20 mouse cellular contexts compared by ENCODE assay signal in genomic region chr13:9082128-9082883, GRCm38 (mm10). TPM values are rescaled to one million over a fixed set of nuclear protein-coding genes. Genes with fewer than 3 reads are reported as not detected.
DNase-seq lines count a peak whose midpoint lies in the region; ATAC-seq and TF ChIP-seq lines count a peak whose summit lies in the region.
"Had no signal": no experiment of that assay in that cellular context is flagged by ENCODE, and none has a peak within 500 bp of the region (broad histone marks: within the 10 kb centered on the region; RNA-seq: fewer than 3 reads in every experiment).

No protein-coding gene starts in this region.

- H3K4me3 ChIP-seq in lung, postnatal 0 days (ENCODE audit: low read depth, low read length): no peak overlapping the region
- H3K4me3 ChIP-seq in intestine, embryonic 16.5 days (ENCODE audit: low read length): no peak overlapping the region
- H3K4me3 ChIP-seq: embryonic facial prominence, embryonic 10.5 days; forebrain, embryonic 13.5 days; heart, embryonic 10.5 days; hindbrain, embryonic 10.5 days; hindbrain, embryonic 15.5 days had no signal

- DNase-seq in lung, postnatal 36 days: peak; percentile 7
- DNase-seq in lung, postnatal 0 days (ENCODE audit: low spot score): no peak
- DNase-seq in ES-CJ7 (ENCODE audit: low read depth, low spot score): peak; percentile 10
- peak; percentile 14 for DNase-seq in yolk sac, embryonic 10.5 days (ENCODE audit: low spot score)
- DNase-seq in urinary bladder, postnatal 10 days (ENCODE audit: low spot score): no peak
- no peak for DNase-seq in frontal cortex, postnatal 36 days (ENCODE audit: low spot score in 2 of 2)
- DNase-seq: adrenal gland, postnatal 14 days; cerebellum, adult 11-12 months; cerebellum, adult 9-10 months; cerebellum, postnatal 25 days; forebrain, postnatal 0 days; gastrocnemius, postnatal 36 days had no signal

- WGBS in lung, postnatal 0 days: 67% methylated on average over 14 of the region's 14 CpGs
- 76% methylated on average over 14 of the region's 14 CpGs for WGBS in intestine, embryonic 16.5 days

- TF ChIP-seq EP300 in lung, postnatal 0 days (IDR thresholded peaks at IDR 0.05): no peak

- H3K9me3 ChIP-seq in lung, postnatal 0 days (ENCODE audit: low read length): no peaks in the 10 kb centered on the region
- H3K9me3 ChIP-seq in intestine, embryonic 16.5 days (ENCODE audit: control insufficient read depth, low read length): no peaks in the 10 kb centered on the region
- H3K9me3 ChIP-seq: embryonic facial prominence, embryonic 10.5 days; forebrain, embryonic 13.5 days; heart, embryonic 10.5 days; hindbrain, embryonic 10.5 days; hindbrain, embryonic 15.5 days had no signal

- no peaks in the 10 kb centered on the region for H3K27me3 ChIP-seq in lung, postnatal 0 days (replicated peaks; ENCODE audit: insufficient read depth, low read length)
- no peaks in the 10 kb centered on the region for H3K27me3 ChIP-seq in intestine, embryonic 16.5 days (replicated peaks; ENCODE audit: control insufficient read depth, insufficient read depth, low read length)
- H3K27me3 ChIP-seq: CH12.LX; forebrain, embryonic 13.5 days; hindbrain, embryonic 15.5 days had no signal

- no peak for TF ChIP-seq CTCF in lung, postnatal 0 days (IDR thresholded peaks at IDR 0.05)

- no peak overlapping the region for H3K27ac ChIP-seq in lung, postnatal 0 days (ENCODE audit: low read length)
- H3K27ac ChIP-seq in intestine, embryonic 16.5 days (ENCODE audit: low read length): no peak overlapping the region
- H3K27ac ChIP-seq: embryonic facial prominence, embryonic 10.5 days; forebrain, embryonic 13.5 days; heart, embryonic 10.5 days; hindbrain, embryonic 10.5 days; hindbrain, embryonic 15.5 days had no signal

- ATAC-seq in lung, postnatal 0 days: no peak
- peak; percentile 88 for ATAC-seq in inflammation-experienced regulatory T-cells, adult 6 months
- no peak for ATAC-seq in intestine, embryonic 16.5 days
- ATAC-seq: forebrain, embryonic 13.5 days; forebrain, postnatal 0 days had no signal

- no peak overlapping the region for H3K9ac ChIP-seq in lung, postnatal 0 days (replicated peaks; ENCODE audit: low read depth)
- no peak overlapping the region for H3K9ac ChIP-seq in intestine, embryonic 16.5 days (ENCODE audit: low read depth, low read length)
- H3K9ac ChIP-seq: forebrain, embryonic 13.5 days; forebrain, postnatal 0 days; hindbrain, embryonic 15.5 days had no signal

- H3K4me1 ChIP-seq in lung, postnatal 0 days (ENCODE audit: insufficient read depth, low read depth, low read length): no peaks in the 10 kb centered on the region
- H3K4me1 ChIP-seq in intestine, embryonic 16.5 days (ENCODE audit: control insufficient read depth, insufficient read depth, low read length): no peaks in the 10 kb centered on the region
- H3K4me1 ChIP-seq: embryonic facial prominence, embryonic 10.5 days; forebrain, embryonic 13.5 days; heart, embryonic 10.5 days; hindbrain, embryonic 10.5 days; hindbrain, embryonic 15.5 days had no signal

- no peak overlapping the region for H3K4me2 ChIP-seq in lung, postnatal 0 days (replicated peaks; ENCODE audit: low read depth, low read length)
- no peak overlapping the region for H3K4me2 ChIP-seq in intestine, embryonic 16.5 days (ENCODE audit: low read depth, low read length)
- H3K4me2 ChIP-seq: forebrain, embryonic 13.5 days; hindbrain, embryonic 15.5 days had no signal

- H3K36me3 ChIP-seq in lung, postnatal 0 days (ENCODE audit: insufficient read depth, low read length): no peaks in the 10 kb centered on the region
- no peaks in the 10 kb centered on the region for H3K36me3 ChIP-seq in intestine, embryonic 16.5 days (ENCODE audit: control insufficient read depth, insufficient read depth, low read length)
- H3K36me3 ChIP-seq: embryonic facial prominence, embryonic 10.5 days; heart, embryonic 10.5 days; hindbrain, embryonic 10.5 days; hindbrain, embryonic 15.5 days had no signal

RNA-seq across cellular contexts. Expression of gene Larp4b, which starts 11.4 kb away (rescaled TPM):
- polyA plus RNA-seq in lung, postnatal 0 days (2015; fragmentation: Nextera tagmentation; extraction: Ambion mirVana): 27.2 and 27.7 TPM in 2 replicates
- 10 to 100 TPM; 33.8 to 37.2 (median 35.0) TPM for polyA plus RNA-seq in inflammation-experienced regulatory T-cells, adult 6 months (2017; shearing (Covaris generic))
- polyA plus RNA-seq in intestine, embryonic 16.5 days (2015; fragmentation: Nextera tagmentation; extraction: Ambion mirVana): 32.1 and 36.6 TPM in 2 replicates

Comparison
In these comparisons a context has a peak if more than half of its experiments do, and no peak if none do; other contexts are left out.
1. DNase-seq: peak in lung, postnatal 36 days (single experiment), ES-CJ7 (single experiment) and yolk sac, embryonic 10.5 days (single experiment); none in lung, postnatal 0 days (single experiment), urinary bladder, postnatal 10 days (single experiment) and frontal cortex, postnatal 36 days (0 of 2).